Mouse (Mus musculus) large intestine, adult 2 months (tissue): Measurements from ENCODE around the gene A930018P22Rik. TPM values are rescaled to one million over a fixed set of nuclear protein-coding genes. Genes with fewer than 3 reads are reported as not detected.
A peak's percentile ranks its signal among the peaks of the same experiment; 100 is the strongest.
"Not testable (repeated sequence)": the region's sequence is repeated elsewhere in the genome, so short reads cannot be mapped to it uniquely, and the experiment has no call there.

Source experiments
- DNase-seq: peaks from one replicate; pipeline ENCODE4 v3.0.0-alpha.2; 2012; ENCODE audit warnings: low read depth, low spot score
- WGBS: fragments of 180-500 bp; shearing (Covaris S2); methylation state at CpG from one replicate; pipeline ENCODE4 v1.1.7; 2018; 5-methylcytosine and 5-hydroxymethylcytosine counted together
- polyA plus RNA-seq: library from polyadenylated mRNA; depleted of rRNA; stranded (reverse); fragments of >200 nt; gene quantifications from 2 replicates; pipeline ENCODE4 v1.2.3, GENCODE M21; 2012; rRNA removed

A930018P22Rik gene
- not detected in 2 replicates for polyA plus RNA-seq

DNA sequence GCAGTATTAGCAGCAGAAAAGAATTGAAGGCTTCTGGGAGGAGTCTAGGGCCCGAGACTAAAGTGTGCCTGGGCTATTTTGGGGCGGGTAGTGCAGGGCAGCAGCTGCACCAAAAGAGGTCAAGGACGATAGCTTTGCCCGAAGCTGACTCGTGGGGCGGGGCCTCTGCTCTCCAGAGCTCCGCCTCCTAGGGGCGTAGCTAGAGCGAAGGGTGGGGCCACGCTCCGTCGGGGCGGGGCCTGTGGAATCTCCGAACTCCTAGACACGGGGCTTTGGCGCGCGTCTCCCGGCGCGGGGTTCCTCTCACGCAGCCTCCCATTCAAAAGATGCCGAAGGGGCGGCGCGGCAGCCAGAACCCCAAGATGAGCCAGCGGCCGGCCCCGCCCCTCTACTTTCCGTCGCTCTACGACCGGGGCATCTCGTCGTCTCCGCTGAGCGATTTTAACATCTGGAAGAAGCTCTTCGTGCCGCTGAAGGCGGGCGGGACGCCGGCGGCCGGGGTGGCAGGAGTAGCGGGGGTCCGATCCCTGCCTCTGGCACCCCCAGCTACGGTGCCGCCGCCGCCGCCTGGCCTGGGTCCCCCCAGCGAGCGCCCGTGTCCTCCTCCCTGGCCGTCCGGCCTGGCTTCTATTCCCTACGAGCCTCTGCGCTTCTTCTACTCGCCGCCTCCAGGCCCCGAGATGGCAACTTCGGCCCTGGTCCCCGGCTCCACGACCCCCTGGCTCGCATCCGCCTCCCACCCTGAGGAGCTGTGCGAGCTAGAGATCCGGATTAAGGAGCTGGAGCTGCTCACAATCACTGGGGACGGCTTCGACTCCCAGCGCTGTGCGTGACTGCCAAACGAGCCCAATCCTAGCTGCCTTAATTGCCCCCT is at the start of gene A930018P22Rik:
Gene A930018P22Rik (plus strand): TSS at position 265 of the 874 bp plus-strand sequence.
- WGBS: 2% methylated on average over 74 of the region's 74 CpGs
- DNase-seq: peak; percentile 47

DNA sequence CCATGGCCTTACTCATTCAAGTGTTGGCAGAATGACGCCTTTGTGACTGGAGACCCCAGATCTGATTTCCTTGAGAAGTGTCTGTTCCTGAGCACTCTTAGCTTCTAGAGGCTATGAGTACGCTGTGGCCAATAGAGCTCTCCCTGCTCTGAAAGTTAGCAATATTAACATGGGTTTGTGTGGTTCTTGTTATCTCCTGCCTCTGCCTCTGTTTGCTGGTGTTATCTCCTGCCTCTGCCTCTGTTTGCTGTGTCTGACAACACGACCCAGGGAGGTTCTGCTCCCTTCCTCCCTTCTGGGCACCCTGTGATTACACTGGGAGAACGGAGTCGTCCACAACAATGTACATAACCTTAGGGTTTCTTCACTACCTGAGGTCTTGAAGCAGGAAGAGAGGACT is 44.3 kb upstream of the A930018P22Rik start:
- DNase-seq: not testable (repeated sequence)
- 64% methylated on average over 5 of the region's 5 CpGs for WGBS

DNA sequence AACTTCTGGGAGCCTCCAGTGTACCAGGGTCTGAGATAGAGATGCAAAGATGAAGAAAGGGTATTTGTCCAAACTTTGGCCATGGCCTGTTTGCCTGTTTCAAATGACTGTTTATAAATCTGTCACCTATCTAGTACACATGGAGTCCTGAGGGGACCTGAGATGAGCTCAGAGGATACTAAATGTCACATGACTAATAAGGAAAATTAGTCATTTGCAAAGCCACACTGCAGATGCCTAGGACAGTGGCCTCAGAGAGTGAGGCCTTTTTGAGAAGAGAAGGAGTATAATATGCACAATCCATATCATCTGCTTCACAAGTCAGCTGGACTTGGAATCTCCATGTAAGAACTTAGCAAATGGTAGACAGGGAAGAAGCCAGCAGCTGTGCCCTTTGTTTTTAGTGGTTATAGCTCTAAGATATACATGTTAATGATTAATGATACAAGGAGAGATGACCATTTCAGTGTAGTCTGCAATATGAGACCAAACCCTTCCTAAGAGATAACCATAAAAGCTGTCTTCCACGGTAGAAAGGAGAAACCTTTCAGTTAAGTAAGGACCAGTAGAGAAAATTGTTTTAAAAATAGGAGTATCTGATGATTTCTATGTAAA is 41.0 kb upstream of the A930018P22Rik start:
- not testable (repeated sequence) for DNase-seq
- no CpG with 5 or more reads among the region's 1 CpGs for WGBS

DNA sequence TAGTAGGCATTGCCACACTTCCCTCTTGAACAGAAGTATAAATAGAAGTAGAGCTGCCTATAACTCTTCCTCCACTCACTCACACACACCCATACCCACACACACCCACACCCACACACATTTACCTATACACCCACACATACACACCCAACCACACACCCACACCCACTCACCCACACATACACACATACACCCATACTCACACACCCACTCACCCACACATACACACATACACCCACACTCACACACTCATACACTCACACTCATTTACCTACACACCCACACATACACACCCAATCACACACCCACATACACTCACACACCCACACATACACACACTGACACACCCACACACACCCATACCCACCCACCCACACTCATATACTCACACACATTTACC is 40.1 kb upstream of the A930018P22Rik start:
- DNase-seq: no peak

DNA sequence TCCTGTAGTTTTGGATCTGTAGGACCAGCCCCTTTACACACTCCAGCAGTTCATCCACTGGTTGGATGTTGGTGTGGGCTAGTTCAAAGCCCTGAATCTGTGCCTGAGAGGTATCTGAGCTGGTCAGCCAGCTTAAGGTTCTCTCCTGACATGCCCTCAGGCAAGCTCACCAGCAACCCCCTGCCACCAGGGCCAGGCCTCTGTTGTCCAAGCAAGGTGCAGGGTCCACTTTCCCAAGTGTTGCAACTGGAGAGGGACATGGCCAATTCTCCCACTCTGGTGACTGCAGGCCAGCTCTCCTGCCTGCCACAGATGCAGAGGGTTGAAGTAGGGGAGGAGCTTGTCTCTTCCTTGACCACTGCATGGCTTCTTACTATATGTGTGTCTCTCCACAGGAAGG is 38.5 kb upstream of the A930018P22Rik start:
- DNase-seq: not testable (repeated sequence)

DNA sequence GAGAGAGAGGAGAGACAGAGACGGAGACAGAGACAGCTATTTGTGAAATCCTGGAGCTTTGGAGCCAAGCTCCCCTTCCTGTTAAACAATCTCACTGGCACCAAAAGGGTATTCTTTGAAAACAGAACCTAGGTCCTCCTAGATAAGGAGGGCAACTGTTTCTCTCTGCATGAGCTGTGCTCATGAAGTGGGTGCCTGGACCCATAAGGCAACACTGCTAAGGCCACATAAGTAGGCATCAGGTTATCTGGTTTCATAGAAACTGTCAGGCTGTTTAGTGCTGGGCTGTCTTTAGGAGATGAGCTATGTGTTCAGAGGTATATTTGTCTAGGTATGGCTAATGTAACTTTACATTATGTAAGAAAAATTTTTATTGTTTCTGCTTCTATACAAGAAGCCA is 35.0 kb upstream of the A930018P22Rik start:
- not testable (repeated sequence) for DNase-seq
- WGBS: 73% methylated on average over 1 of the region's 1 CpGs

DNA sequence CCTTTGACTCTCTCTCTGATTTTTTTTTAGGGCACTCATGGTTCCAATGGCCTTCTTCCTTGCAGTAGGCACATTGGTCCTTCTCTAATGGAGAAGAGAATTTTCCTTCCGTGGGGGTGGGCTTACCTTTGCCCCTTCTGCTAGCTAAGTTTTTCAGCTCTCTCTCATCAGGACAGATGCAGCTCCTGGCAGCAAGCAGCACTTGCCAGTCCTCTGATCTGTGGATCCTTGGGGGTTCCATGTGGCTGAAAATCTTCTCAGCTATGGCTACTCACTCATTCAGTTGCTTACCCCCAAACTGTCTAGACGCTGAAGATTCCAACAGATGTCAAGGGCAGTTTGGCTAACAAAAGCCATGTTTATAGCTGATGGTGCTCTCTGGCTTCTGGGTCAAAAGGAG is 29.3 kb upstream of the A930018P22Rik start:
- no peak for DNase-seq
- 64% methylated on average over 2 of the region's 2 CpGs for WGBS

DNA sequence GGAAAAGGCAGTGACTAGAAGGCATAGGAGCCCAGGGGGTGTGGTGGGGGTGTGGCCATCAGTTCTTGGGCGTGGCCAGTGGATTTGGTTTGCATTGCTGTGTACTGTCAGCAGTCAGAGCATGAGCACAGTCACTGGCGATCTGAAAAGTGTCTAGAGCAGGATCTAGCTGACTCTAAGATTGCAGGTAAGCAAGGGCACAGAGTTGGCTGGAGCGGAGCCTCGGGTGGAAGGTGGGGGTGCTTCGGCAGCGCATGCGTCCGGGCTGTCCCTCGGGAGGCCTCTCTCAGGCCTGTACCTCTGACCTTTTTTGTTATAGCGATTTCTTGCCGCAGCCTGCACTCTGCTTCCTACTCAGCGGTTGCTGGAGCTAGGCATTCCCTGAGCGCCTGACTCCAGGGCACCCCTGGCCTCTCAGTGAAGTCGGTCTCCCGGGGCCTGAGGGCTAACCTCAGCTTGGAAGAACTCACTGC is 26.8 kb upstream of the A930018P22Rik start, which contains the start of gene Cd59a:
Gene Cd59a (plus strand): TSS at position 61 of the 473 bp plus-strand sequence.
- DNase-seq: peak; percentile 8
- 4% methylated on average over 15 of the region's 15 CpGs for WGBS

DNA sequence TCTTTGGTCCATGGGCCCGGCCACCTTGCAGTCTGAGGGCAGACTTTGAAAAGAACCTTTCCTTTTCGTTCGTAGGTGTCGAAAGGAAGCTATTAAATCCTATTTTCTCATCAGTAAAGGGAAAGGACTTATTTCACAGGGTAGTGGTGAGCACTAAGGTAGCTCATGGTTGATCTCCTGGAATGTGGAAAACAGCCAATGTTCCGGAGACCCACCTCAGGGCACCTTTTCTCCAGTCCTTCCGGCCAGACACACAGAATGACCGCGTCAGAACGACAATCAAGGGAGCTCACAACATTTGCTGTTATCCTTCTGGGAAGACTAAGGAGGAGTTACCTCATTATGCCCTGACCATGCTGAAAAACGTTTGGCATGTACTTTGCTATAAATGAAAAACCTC is 26.3 kb upstream of the A930018P22Rik start:
- DNase-seq: no peak
- 40% methylated on average over 10 of the region's 10 CpGs for WGBS

DNA sequence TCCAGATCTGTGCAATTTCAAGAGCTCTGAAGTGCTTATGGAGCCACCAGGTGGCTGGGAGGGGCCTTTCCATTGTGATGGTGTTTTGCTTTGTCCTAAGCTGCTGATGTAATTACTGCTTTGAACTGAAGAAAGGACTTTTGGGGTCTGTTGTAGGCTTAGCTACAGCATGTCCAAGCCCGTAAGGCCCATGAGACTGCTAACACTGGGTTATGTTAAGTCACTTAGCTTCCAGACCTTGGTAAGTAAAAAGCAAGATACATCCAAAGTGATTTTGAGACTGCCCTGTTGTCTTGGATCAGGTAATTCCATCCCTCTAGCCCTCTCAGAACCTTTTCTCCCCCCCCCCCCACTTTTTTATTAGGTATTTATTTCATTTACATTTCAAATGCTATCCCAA is 25.8 kb upstream of the A930018P22Rik start:
- DNase-seq: not testable (repeated sequence)
- 94% methylated on average over 1 of the region's 1 CpGs for WGBS

DNA sequence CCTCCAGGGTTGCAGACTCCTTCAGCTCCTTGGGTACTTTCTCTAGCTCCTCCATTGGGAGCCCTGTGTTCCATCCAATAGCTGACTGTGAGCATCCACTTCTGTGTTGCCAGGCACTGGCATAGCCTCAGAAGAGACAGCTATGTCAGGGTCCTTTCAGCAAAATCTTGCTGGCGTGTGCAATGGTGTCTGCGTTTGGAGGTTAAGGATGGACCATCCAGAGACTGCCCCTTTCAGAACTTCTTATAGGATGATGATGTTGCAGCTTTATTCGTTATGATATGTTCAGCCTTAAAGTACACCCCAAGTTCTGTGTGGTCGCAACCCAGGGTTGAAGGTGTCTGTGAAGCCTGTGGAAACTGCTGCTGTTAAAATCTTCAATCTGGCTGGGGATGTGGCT is 25.2 kb upstream of the A930018P22Rik start:
- 90% methylated on average over 4 of the region's 4 CpGs for WGBS
- not testable (repeated sequence) for DNase-seq

DNA sequence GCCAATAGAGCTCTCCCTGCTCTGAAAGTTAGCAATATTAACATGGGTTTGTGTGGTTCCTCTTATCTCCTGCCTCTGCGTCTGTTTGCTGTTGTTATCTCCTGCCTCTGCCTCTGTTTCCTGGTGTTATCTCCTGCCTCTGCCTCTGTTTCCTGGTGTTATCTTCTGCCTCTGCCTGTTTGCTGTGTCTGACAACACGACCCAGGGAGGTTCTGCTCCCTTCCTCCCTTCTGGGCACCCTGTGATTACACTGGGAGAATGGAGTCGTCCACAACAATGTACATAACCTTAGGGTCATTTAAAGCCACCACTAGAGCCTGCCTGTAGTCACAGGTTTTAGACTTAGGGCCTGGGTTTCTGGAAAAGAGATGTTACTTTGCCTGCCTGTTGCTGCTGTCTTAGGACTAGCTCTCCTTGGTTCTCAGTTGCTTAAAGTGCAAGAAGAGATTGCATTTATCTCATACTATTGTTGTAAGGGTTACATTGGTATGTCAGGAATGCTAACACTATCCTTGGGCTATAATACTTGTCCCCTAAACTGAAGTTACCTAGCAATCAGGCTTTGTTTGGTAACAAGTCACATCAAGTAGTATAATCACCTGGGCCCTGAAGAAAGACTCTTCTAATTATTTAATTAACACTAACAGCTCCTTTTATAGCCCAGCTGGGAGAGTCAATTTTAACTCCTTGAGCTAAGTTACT is 23.9 kb upstream of the A930018P22Rik start:
- no peak for DNase-seq
- 13% methylated on average over 3 of the region's 3 CpGs for WGBS

DNA sequence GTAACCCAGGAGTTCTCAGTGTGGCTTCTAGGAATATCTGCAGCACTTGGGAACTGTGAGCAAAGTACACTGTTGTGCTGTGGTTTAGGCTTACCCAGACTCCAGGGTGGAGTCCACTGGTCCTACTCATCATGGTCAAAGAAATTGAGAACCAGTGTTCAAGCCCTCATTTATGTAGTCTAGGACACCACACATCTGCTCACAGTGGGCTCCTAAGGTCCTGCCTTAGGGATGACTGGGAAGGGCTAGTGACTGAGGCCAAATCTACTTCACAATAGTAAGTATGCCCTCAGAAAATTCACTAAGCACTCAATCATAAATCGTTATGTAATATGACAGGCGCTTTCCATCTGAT is 23.4 kb upstream of the A930018P22Rik start:
- WGBS: 94% methylated on average over 2 of the region's 2 CpGs
- DNase-seq: no peak

DNA sequence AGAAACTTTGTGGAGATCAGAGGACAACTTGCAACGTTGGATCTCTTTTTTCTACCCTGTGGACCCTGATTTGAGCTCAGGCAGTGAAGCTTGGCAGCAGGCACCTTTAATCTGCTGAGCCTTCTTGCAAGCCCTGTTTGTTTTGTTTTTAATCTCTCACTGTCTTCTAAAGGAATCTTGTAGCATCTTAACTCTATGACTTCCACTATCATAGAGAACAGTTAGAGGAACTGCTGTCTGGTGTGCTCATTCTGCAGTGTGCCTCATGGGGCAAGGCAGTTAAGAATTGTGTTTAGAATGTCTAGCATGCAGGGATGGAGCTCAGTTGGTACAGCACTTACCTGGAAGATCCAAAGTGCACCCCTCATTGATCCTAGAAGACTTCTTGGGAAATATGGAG is 22.6 kb upstream of the A930018P22Rik start:
- 73% methylated on average over 1 of the region's 1 CpGs for WGBS
- DNase-seq: no peak

DNA sequence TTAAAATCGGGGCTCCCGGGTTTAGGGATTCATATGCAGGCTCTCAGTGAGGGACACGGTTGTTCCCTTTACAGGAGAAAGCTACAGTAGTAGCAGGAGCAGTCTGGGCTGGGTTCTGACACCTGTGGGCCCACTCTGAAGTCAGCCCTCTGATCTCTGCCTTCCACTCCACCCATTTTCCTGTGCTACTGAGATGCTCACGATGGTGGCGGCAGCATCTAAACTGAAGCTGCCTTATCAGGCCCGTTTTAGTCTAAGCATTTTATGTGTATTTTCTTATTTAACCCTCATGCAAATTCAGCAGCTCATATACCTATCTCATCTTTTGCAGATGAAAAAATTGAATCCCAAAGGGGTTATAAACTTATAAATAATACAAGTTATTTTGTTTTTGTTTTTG is 17.8 kb upstream of the A930018P22Rik start:
- no peak for DNase-seq
- 82% methylated on average over 6 of the region's 6 CpGs for WGBS

DNA sequence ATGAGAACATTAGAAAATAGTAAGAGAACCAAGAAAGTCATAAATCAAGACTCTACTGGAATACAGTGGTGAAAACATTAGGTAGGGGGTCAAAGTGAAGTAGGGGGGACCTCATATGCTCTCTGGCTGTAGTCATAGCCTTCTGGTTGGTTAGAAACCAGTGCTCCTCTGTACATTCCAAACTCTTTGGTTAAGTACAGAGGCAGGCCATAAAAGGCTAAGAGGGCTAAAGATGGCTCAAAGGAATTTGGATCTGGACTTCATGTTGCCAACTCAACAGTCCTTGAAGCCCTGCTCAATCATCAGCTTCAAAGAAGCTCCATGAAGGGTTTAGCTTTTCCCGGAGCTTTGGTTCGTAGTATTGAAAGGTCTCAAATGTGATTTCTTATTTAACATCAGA is 13.5 kb upstream of the A930018P22Rik start:
- 88% methylated on average over 2 of the region's 2 CpGs for WGBS
- DNase-seq: not testable (repeated sequence)

DNA sequence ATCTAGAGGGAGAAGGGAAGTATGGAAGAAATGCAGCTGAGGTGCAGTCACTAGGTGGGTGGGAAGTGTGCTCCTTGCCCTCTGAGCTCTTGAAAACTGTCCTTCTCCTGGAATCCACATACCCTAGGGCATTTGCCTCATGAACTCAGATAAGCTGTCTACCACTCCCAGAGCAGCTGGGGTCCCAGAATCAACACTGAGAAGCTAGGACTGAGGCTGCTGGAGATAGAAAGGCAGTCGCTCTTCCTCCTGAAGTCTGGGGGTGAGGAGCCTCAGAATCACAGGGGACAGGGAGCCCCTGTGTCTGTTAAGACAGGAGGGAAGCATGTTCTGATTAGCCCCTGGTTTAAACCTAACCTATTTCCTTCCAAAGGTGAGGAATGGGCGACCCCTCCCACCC is 13.0 kb upstream of the A930018P22Rik start:
- 89% methylated on average over 2 of the region's 2 CpGs for WGBS
- DNase-seq: no peak

DNA sequence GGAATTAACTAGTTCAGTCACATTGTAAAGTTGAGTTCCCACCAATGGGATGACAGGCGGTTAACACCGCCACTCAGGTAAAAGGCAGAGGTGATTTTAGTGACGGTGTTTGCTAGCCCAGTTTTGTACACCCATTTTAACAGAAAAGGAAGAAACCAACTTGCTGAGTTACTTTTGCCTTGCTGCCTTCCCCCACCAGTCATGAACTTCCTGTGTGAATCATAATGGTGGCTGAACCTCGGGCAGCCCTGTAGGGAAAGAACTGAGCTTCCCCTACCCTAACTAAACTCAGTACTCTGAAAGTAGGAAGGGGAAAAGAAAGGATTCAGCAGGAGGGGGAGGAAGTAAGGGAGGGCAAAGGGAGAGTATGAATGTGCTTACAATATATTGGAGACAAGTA is 12.5 kb upstream of the A930018P22Rik start:
- DNase-seq: no peak

DNA sequence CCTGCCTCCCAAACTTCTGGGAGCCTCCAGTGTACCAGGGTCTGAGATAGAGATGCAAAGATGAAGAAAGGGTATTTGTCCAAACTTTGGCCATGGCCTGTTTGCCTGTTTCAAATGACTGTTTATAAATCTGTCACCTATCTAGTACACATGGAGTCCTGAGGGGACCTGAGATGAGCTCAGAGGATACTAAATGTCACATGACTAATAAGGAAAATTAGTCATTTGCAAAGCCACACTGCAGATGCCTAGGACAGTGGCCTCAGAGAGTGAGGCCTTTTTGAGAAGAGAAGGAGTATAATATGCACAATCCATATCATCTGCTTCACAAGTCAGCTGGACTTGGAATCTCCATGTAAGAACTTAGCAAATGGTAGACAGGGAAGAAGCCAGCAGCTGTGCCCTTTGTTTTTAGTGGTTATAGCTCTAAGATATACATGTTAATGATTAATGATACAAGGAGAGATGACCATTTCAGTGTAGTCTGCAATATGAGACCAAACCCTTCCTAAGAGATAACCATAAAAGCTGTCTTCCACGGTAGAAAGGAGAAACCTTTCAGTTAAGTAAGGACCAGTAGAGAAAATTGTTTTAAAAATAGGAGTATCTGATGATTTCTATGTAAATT is 11.3 kb upstream of the A930018P22Rik start:
- DNase-seq: not testable (repeated sequence)
- WGBS: no CpG with 5 or more reads among the region's 1 CpGs

More for the DNA sequence above, 12.5 kb upstream of the A930018P22Rik start:
- WGBS: 81% methylated on average over 4 of the region's 4 CpGs

DNA sequence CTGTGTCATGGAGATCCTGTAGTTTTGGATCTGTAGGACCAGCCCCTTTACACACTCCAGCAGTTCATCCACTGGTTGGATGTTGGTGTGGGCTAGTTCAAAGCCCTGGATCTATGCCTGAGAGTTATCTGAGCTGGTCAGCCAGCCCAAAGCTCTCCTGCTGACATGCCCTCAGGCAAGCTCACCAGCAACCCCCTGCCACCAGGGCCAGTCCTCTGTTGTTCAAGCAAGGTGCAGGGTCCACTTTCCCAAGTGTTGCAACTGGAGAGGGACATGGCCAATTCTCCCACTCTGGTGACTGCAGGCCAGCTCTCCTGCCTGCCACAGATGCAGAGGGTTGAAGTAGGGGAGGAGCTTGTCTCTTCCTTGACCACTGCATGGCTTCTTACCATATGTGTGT is 9.0 kb upstream of the A930018P22Rik start:
- not testable (repeated sequence) for DNase-seq
